Mouse (Mus musculus): ENCODE data around the gene Rpp38.

Rpp38 gene

GRCm38 (mm10) chr2:3285181-3285530, 47.3 kb downstream of the Rpp38 start:
- DNase-seq: peak; percentile 2

- peak; percentile 60 for DNase-seq
Measured at GRCm38 (mm10) chr2:3284473-3285180, 47.8 kb downstream of the Rpp38 start.

- DNase-seq: peak; percentile 100
Measured at GRCm38 (mm10) chr2:3283602-3284472, 48.6 kb downstream of the Rpp38 start, which contains the start of gene Nmt2. Gene Nmt2, plus strand, starts transcription at chr2:3284212.

GRCm38 (mm10) chr2:3282866-3283601, 49.4 kb downstream of the Rpp38 start:
- no peak for DNase-seq

GRCm38 (mm10) chr2:3281311-3281710, 51.1 kb downstream of the Rpp38 start:
- DNase-seq: no peak

All from lung, postnatal 10 days (tissue).